Mouse (Mus musculus) stomach, postnatal 0 days (tissue): ENCODE results near the gene Iqch.

ENCODE experiments used
- CTCF ChIP-seq: IDR thresholded peaks from 2 replicates; pipeline ENCODE4 v1.5.1; 2016; ENCODE audit warnings: antibody characterized with exemption, low read depth, mild to moderate bottlenecking, moderate library complexity
- EP300 ChIP-seq: optimal IDR thresholded peaks from 2 replicates; pipeline ENCODE3; 2016; ENCODE audit warnings: antibody characterized with exemption

DNA sequence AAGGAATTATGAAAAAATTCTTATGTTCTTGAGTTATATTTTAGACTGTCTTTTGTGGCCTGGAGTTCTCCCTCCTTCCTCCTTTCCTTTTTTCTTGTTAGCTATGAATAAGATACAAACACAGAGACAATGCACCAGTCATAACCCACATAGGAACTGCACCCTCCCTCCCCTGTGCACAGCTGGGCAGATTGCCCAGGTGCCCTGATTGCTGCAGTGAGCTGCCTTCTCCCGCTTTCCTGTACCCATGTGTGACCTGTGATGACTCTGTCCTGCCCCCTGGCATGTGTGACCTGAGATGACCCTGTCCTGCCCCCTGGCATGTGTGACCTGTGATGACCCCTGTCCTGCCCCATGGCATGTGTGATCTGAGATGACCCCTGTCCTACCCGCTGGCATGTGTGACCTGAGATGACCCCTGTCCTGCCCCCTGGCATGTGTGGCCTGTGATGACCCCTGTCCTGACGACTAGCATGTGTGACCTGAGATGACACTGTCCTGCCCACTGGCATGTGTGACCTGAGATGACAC, 46.8 kb downstream of the Iqch start:
- no peak for TF ChIP-seq CTCF
- TF ChIP-seq EP300, result no peak
